Mouse (Mus musculus) stomach, embryonic 15.5 days (tissue): Measurements from ENCODE around the gene Ankrd52. TPM values are rescaled to one million over a fixed set of nuclear protein-coding genes. Genes with fewer than 3 reads are reported as not detected.

Experiments
- ATAC-seq: fragments of 200-750 bp; cut with Nextera tagmentation; 2 replicates; pipeline ENCODE4 v1.8.0; 2017; ENCODE audit warnings: low read depth, moderate number of reproducible peaks, moderate TSS enrichment; ENCODE audit not compliant: insufficient read depth, low FRiP score
- H3K27ac ChIP-seq: fragments of 300-500 bp; sonication (generic); 2 replicates; pipeline ENCODE4 v1.5.1; 2015; ENCODE audit warnings: mild to moderate bottlenecking, inconsistent platforms
- H3K27me3 ChIP-seq: fragments of 300-500 bp; sonication (generic); replicated peaks from 2 replicates; pipeline ENCODE4 v1.6.1; 2015; ENCODE audit warnings: inconsistent platforms
- H3K36me3 ChIP-seq: fragments of 300-500 bp; sonication (generic); 2 replicates; pipeline ENCODE4 v1.6.1; 2015; ENCODE audit warnings: inconsistent platforms
- H3K4me1 ChIP-seq: fragments of 300-500 bp; sonication (generic); 2 replicates; pipeline ENCODE4 v1.6.1; 2015; ENCODE audit warnings: inconsistent platforms
- H3K4me2 ChIP-seq: fragments of 300-500 bp; sonication (generic); 2 replicates; pipeline ENCODE4 v1.6.1; 2015; ENCODE audit warnings: mild to moderate bottlenecking, inconsistent platforms
- H3K4me3 ChIP-seq: fragments of 300-500 bp; sonication (generic); replicated peaks from 2 replicates; pipeline ENCODE4 v1.5.1; 2015; ENCODE audit warnings: inconsistent platforms
- H3K9ac ChIP-seq: fragments of 300-500 bp; sonication (generic); 2 replicates; pipeline ENCODE4 v1.6.1; 2015; ENCODE audit warnings: inconsistent platforms
- H3K9me3 ChIP-seq: fragments of 300-500 bp; sonication (generic); 2 replicates; pipeline ENCODE4 v1.6.1; 2016; ENCODE audit warnings: inconsistent platforms
- WGBS: fragments of 180-500 bp; shearing (Covaris S2); methylation state at CpG from one replicate; pipeline ENCODE4 v1.1.7; 2015; 5-methylcytosine and 5-hydroxymethylcytosine counted together
- polyA plus RNA-seq: library from polyadenylated mRNA; unstranded; fragments of >200 nt; fragmentation: Nextera tagmentation; extraction: Ambion mirVana; gene quantifications from 2 replicates; pipeline ENCODE4 v1.2.1, GENCODE M21; 2015

Ankrd52 gene
- polyA plus RNA-seq, 1 experiment from 2014 or later: 12.8 TPM

DNA sequence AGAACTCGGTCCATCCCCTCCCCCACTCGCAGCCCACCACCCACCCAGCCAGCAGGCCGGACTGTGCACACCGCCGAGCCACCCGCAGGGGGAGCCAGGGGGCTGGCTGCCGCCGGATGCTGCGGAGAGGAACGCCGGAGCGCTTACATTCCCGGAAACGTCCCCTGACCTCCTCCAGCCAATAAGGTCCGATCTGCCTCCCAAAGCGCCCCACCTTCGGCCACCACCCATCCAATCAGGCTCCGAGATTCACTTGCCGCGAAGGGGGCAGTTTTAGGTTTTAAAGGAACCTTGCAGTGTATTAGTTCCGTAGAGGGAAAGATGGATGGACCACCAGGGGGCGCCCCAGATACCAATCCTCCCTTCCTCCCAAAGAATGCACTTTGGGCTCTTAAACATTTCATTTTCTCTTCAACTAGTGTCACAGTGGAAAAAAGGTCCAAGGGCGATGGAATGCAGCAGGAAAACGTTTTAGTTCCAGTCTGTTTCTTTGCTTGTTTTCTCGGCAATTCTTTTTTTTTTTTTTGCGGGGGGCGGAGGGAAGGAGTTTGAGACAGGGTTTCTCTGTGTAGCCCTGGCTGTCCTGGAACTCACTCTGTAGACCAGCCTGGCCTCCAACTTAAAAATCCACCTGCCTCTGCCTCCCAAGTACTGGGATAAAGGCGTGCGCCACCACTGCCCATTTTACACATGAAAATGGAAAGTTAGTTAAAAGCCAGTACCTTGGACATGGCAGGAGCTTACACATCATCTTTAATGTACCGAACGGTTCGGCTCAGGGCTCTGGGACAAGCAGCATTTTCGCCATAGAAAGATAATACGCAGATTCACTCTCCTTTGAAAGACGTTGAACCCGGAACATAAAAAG is 33.0 kb downstream of the Ankrd52 start:
- H3K36me3 ChIP-seq: 0 out of 2 replicates have a peak, but pooled peaks cover 3% of the 10 kb centered on the region
- peak overlapping the region; percentile 92 for H3K4me3 ChIP-seq
- H3K4me1 ChIP-seq: peaks cover 45% of the 10 kb centered on the region
- H3K27ac ChIP-seq: peak overlapping the region; percentile 96
- no peaks in the 10 kb centered on the region for H3K9me3 ChIP-seq
- H3K9ac ChIP-seq: peak overlapping the region; percentile 84
- peak overlapping the region; percentile 96 for H3K4me2 ChIP-seq
- no peaks in the 10 kb centered on the region for H3K27me3 ChIP-seq
- WGBS: 4% methylated on average over 36 of the region's 36 CpGs
- ATAC-seq: peak; percentile 91

DNA sequence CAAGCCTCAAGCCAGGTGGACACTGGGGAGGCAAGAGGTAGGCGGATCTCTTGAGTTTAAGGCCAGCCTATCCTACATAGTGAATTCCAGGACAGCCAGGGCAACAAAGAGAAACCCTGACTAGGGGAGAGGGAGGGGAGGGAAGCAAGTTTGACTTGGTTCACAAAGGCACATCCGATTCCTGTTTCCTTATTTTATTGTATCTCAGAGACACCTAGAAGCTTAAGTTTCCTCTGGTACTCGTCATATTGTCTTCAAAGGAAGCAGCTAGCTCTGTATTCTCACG is 33.6 kb downstream of the Ankrd52 start:
- Histone ChIP-seq H3K36me3 (0 out of 2 replicates have a peak, but pooled peaks cover 3% of the 10 kb centered on the region), H3K4me3 (peak overlapping the region; percentile 92), H3K27me3 (no peaks in the 10 kb centered on the region), H3K27ac (peak overlapping the region; percentile 96), H3K9ac (no peak overlapping the region), H3K9me3 (no peaks in the 10 kb centered on the region), H3K4me1 (peaks cover 46% of the 10 kb centered on the region), H3K4me2 (peak overlapping the region; percentile 94)
- WGBS: 21% methylated on average over 4 of the region's 4 CpGs
- no peak for ATAC-seq

DNA sequence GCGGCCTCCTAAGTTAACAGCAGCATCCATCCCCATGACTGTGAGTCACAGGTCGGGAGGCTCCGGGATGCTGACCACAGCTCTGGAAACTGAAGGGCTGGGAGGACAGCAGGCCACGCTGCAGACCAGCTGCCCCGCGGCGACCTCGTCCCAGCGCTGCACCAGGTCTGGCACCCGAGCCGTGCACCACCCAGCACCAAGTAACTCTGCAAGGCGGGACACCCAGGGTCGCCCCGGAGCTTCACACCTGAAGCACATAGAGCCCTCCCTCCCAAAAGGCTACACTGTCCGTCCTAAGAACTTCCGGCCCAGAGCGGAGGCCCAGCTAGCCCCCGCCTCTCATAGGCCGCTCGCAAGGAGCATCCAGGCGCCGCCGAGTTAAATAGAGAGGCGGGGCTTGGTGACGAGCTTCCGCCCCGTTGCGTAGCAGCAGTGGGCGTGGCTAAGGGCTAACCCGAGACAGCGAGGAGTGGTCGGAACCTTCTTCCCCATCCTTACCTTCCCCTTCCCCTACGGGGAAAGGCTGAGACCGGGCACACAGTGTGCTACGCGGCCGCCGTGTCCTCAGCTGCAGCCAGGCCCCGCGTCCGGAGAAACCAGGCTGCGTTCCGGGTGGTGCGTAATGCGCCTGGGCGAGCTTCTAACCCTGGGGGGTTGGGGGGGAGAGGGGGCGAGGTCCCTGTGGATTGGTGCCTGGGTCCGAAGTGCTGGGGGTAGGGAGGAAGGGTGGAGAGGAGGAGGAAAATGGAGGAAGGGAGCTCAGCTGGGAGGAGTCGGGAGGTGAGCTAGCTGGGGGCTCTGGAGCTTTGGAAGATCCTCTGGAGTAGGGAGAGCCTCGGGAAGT is 34.5 kb downstream of the Ankrd52 start, which contains the start of the genes Nabp2 and Rnf41:
TSS of gene Nabp2 (minus strand) at position 282 of the 844 bp plus-strand sequence.
TSS of gene Rnf41 (plus strand) at position 447 of the 844 bp plus-strand sequence.
- peak within 1 kb of the TSS; percentile 92 for H3K4me3 ChIP-seq
- WGBS: under 1% methylated on average over 50 of the region's 50 CpGs
- peak within 1 kb of the TSS; percentile 86 for H3K9ac ChIP-seq
- H3K27ac ChIP-seq: peak within 1 kb of the TSS; percentile 96
- no peaks in the 10 kb centered on the region for H3K9me3 ChIP-seq
- no peaks in the 10 kb centered on the region for H3K36me3 ChIP-seq
- peaks cover 46% of the 10 kb centered on the region for H3K4me1 ChIP-seq
- H3K4me2 ChIP-seq: peak within 1 kb of the TSS; percentile 94
- H3K27me3 ChIP-seq: no peaks in the 10 kb centered on the region
- peak; percentile 87 for ATAC-seq

GRCm38 (mm10) chr10:128412055-128412381 is 35.1 kb downstream of the Ankrd52 start:
- no peak for ATAC-seq
- WGBS: under 1% methylated on average over 14 of the region's 14 CpGs

GRCm38 (mm10) chr10:128412558-128412957 is 35.6 kb downstream of the Ankrd52 start:
- no peaks in the 10 kb centered on the region for H3K9me3 ChIP-seq

More at GRCm38 (mm10) chr10:128412055-128412381, 35.1 kb downstream of the Ankrd52 start:
- H3K9ac ChIP-seq: peak overlapping the region; percentile 86; the same call in 1 of the 2 replicates
- peak overlapping the region; percentile 92 for H3K4me3 ChIP-seq
- H3K36me3 ChIP-seq: peaks cover 5% of the 10 kb centered on the region
- H3K27me3 ChIP-seq: no peaks in the 10 kb centered on the region
- H3K4me2 ChIP-seq: peak overlapping the region; percentile 94
- H3K9me3 ChIP-seq: no peaks in the 10 kb centered on the region
- peaks cover 46% of the 10 kb centered on the region for H3K4me1 ChIP-seq
- H3K27ac ChIP-seq: peak overlapping the region; percentile 96

GRCm38 (mm10) chr10:128413076-128413475 is 36.2 kb downstream of the Ankrd52 start:
- Histone ChIP-seq H3K4me2 (peak overlapping the region; percentile 94), H3K27me3 (no peaks in the 10 kb centered on the region), H3K27ac (no peak overlapping the region), H3K36me3 (peaks cover 11% of the 10 kb centered on the region), H3K9me3 (no peaks in the 10 kb centered on the region), H3K4me1 (peaks cover 45% of the 10 kb centered on the region), H3K4me3 (no peak overlapping the region), H3K9ac (no peak overlapping the region)
- 44% methylated on average over 1 of the region's 1 CpGs for WGBS
- ATAC-seq: no peak

More at GRCm38 (mm10) chr10:128412558-128412957, 35.6 kb downstream of the Ankrd52 start:
- Histone ChIP-seq H3K27me3 (no peaks in the 10 kb centered on the region), H3K4me1 (peaks cover 46% of the 10 kb centered on the region), H3K4me2 (peak overlapping the region; percentile 94), H3K9ac (peak overlapping the region; percentile 86; the same call in 1 of the 2 replicates), H3K36me3 (peaks cover 10% of the 10 kb centered on the region), H3K4me3 (peak overlapping the region; percentile 92), H3K27ac (peak overlapping the region; percentile 96; the same call in 1 of the 2 replicates)
- ATAC-seq: no peak
- WGBS: 15% methylated on average over 1 of the region's 1 CpGs

DNA sequence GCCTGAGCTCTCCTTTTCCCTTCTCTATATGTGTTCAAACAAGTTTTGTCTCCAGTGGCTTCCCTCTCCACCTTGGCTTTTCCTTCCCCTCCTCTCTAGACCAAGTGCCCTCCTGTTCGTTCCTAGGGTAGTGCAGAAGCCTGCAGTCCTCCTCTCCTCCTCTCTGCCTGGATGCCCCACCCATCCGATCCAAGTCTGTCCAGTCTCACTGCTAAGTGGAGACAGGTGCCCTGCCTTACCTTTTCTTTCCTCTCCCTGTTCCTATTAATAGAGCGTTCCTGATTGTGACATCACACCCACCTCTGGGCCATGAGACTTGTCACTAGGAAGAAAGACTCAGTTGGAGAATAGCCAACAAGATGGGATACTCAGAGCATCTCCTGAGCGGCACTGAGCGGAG is 37.9 kb downstream of the Ankrd52 start:
- 87% methylated on average over 5 of the region's 5 CpGs for WGBS
- Histone ChIP-seq H3K4me1 (peaks cover 35% of the 10 kb centered on the region), H3K27me3 (no peaks in the 10 kb centered on the region), H3K27ac (no peak overlapping the region), H3K4me3 (no peak overlapping the region), H3K9me3 (no peaks in the 10 kb centered on the region), H3K36me3 (peaks cover 15% of the 10 kb centered on the region), H3K4me2 (no peak overlapping the region), H3K9ac (no peak overlapping the region)
- no peak for ATAC-seq

DNA sequence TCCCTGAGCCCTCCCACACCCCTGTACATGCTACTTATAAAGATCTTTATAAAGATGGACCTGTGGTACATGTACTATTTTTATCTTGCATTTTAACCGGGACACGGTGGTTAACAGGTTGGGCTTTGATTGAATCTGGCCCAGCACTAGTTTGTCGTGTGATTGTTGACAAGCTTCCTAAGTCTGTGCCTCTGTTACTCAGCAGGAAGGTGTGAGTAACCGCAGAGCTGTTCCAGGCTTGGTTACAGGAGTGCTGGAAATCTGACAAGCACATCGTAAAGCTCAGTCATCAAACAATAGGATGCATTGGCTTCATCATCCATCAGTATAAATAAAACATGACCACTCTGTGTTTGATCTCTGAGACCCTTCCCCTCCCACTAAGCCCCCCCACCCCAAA is 45.5 kb downstream of the Ankrd52 start:
- no peak overlapping the region for H3K4me2 ChIP-seq
- H3K9ac ChIP-seq: no peak overlapping the region
- H3K4me1 ChIP-seq: no peaks in the 10 kb centered on the region
- no peak overlapping the region for H3K27ac ChIP-seq
- H3K27me3 ChIP-seq: no peaks in the 10 kb centered on the region
- no peak overlapping the region for H3K4me3 ChIP-seq
- WGBS: 63% methylated on average over 5 of the region's 5 CpGs
- no peaks in the 10 kb centered on the region for H3K9me3 ChIP-seq
- peaks cover 31% of the 10 kb centered on the region for H3K36me3 ChIP-seq
- ATAC-seq: no peak

DNA sequence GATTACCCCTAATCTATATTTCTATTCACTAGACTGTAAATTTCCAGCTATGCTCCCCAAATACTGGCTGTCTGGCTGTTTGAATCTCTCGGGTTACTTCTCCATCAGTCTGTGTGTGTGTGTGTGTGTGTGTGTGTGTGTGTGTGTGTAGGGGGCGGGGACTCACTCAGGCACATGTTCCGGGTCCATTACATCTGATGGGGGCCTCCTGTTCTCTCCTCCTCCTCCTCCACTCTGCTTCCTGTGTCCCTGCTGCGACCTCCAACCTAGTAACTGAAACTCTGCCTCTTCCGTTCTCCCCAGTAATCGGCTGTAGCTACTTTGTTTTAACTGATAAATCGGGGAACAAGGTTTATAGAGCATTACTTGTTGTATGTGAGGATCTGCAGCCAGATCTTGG is 47.7 kb downstream of the Ankrd52 start:
- H3K4me2 ChIP-seq: no peak overlapping the region
- 30% methylated on average over 7 of the region's 7 CpGs for WGBS
- H3K4me3 ChIP-seq: no peak overlapping the region
- H3K27ac ChIP-seq: no peak overlapping the region
- no peaks in the 10 kb centered on the region for H3K4me1 ChIP-seq
- no peak for ATAC-seq
- H3K9me3 ChIP-seq: no peaks in the 10 kb centered on the region
- H3K9ac ChIP-seq: no peak overlapping the region
- no peaks in the 10 kb centered on the region for H3K27me3 ChIP-seq
- peaks cover 35% of the 10 kb centered on the region for H3K36me3 ChIP-seq

- H3K4me1 ChIP-seq: no peaks in the 10 kb centered on the region
- 78% methylated on average over 3 of the region's 3 CpGs for WGBS
- no peaks in the 10 kb centered on the region for H3K27me3 ChIP-seq
- no peaks in the 10 kb centered on the region for H3K9me3 ChIP-seq
- no peak overlapping the region for H3K9ac ChIP-seq
- H3K27ac ChIP-seq: no peak overlapping the region
- no peak for ATAC-seq
- H3K4me3 ChIP-seq: no peak overlapping the region
- H3K4me2 ChIP-seq: no peak overlapping the region
- H3K36me3 ChIP-seq: peaks cover 37% of the 10 kb centered on the region
These were observed 48.3 kb downstream of the Ankrd52 start for GRCm38 (mm10) chr10:128425260-128425659.

- no peak overlapping the region for H3K4me3 ChIP-seq
- H3K9me3 ChIP-seq: no peaks in the 10 kb centered on the region
- WGBS: 88% methylated on average over 5 of the region's 5 CpGs
- no peaks in the 10 kb centered on the region for H3K27me3 ChIP-seq
- H3K4me1 ChIP-seq: no peaks in the 10 kb centered on the region
- no peak overlapping the region for H3K9ac ChIP-seq
- no peak overlapping the region for H3K27ac ChIP-seq
- no peak overlapping the region for H3K4me2 ChIP-seq
- peaks cover 18% of the 10 kb centered on the region for H3K36me3 ChIP-seq
- no peak for ATAC-seq
These were observed 52.1 kb downstream of the Ankrd52 start for GRCm38 (mm10) chr10:128429052-128429451.

- no peak overlapping the region for H3K9ac ChIP-seq
- H3K4me2 ChIP-seq: no peak overlapping the region
- no peak for ATAC-seq
- 71% methylated on average over 4 of the region's 4 CpGs for WGBS
- no peak overlapping the region for H3K27ac ChIP-seq
- no peaks in the 10 kb centered on the region for H3K27me3 ChIP-seq
- H3K9me3 ChIP-seq: no peaks in the 10 kb centered on the region
- peaks cover 19% of the 10 kb centered on the region for H3K36me3 ChIP-seq
- H3K4me1 ChIP-seq: no peaks in the 10 kb centered on the region
- H3K4me3 ChIP-seq: no peak overlapping the region
These were observed 52.5 kb downstream of the Ankrd52 start for GRCm38 (mm10) chr10:128429454-128429853.
